Mouse (Mus musculus): ENCODE measurements around the gene Nmt1.

- TF ChIP-seq POLR2A (IDR thresholded peaks at IDR 0.05; ENCODE audit: low read depth, low read length) (no peak), CTCF (IDR thresholded peaks at IDR 0.05; ENCODE audit: borderline replicate concordance, insufficient read depth, low read length) (no peak)
Observed at GRCm38 (mm10) chr11:103005254-103005981, 22.6 kb upstream of the Nmt1 start.

All from embryonic fibroblast, embryonic 13.5 days (primary cell).